Mouse (Mus musculus) kidney, postnatal 0 days (tissue): Measurements from ENCODE around the gene Rpp14. TPM values are rescaled to one million over a fixed set of nuclear protein-coding genes. Genes with fewer than 3 reads are reported as not detected.

Experiments used
- ATAC-seq: fragments of 200-750 bp; cut with Nextera tagmentation; replicated peaks from 2 replicates; pipeline ENCODE4 v1.8.0; 2017; ENCODE audit warnings: low read depth, moderate number of reproducible peaks, moderate TSS enrichment, moderate library complexity; ENCODE audit not compliant: low FRiP score
- DNase-seq: peaks from one replicate; pipeline ENCODE4 v3.0.0-alpha.2; 2016; ENCODE audit warnings: low spot score
- H3K27ac ChIP-seq: fragments of 300-500 bp; sonication (generic); 2 replicates; pipeline ENCODE4 v1.5.1; 2014; ENCODE audit warnings: mild to moderate bottlenecking
- H3K27me3 ChIP-seq: fragments of 300-500 bp; sonication (generic); 2 replicates; pipeline ENCODE4 v1.6.1; 2014; ENCODE audit warnings: low read length, mixed read lengths; ENCODE audit not compliant: insufficient read depth
- H3K36me3 ChIP-seq: fragments of 300-500 bp; sonication (generic); 2 replicates; pipeline ENCODE4 v1.6.1; 2014; ENCODE audit warnings: low read length, mixed read lengths; ENCODE audit not compliant: insufficient read depth
- H3K4me1 ChIP-seq: fragments of 300-500 bp; sonication (generic); replicated peaks from 2 replicates; pipeline ENCODE4 v1.6.1; 2014; ENCODE audit warnings: antibody characterized with exemption, low read length, mixed read lengths; ENCODE audit not compliant: insufficient read depth
- H3K4me2 ChIP-seq: fragments of 300-500 bp; sonication (generic); 2 replicates; pipeline ENCODE4 v1.6.1; 2014; ENCODE audit warnings: mild to moderate bottlenecking, low read length, moderate library complexity, mixed read lengths
- H3K4me3 ChIP-seq: fragments of 300-500 bp; sonication (generic); replicated peaks from 2 replicates; pipeline ENCODE4 v1.5.1; 2014; ENCODE audit warnings: low read depth, low read length
- H3K9ac ChIP-seq: fragments of 300-500 bp; sonication (generic); 2 replicates; pipeline ENCODE4 v1.6.1; 2014; ENCODE audit warnings: low read depth, low read length
- H3K9me3 ChIP-seq: fragments of 300-500 bp; sonication (generic); replicated peaks from 2 replicates; pipeline ENCODE4 v1.6.1; 2016; ENCODE audit warnings: low read length, inconsistent platforms, mixed read lengths
- CTCF ChIP-seq: IDR thresholded peaks from 2 replicates; pipeline ENCODE4 v1.5.1; 2016; ENCODE audit warnings: antibody characterized with exemption, low read depth, mild to moderate bottlenecking, moderate library complexity
- WGBS: fragments of 180-500 bp; shearing (Covaris S2); extraction: QIAGEN DNeasy Blood & Tissue Kit; methylation state at CpG from one replicate; pipeline ENCODE4 v1.1.7; 2014; 5-methylcytosine and 5-hydroxymethylcytosine counted together
- polyA plus RNA-seq: library from polyadenylated mRNA; unstranded; fragments of >200 nt; fragmentation: Nextera tagmentation; extraction: Ambion mirVana; gene quantifications from 2 replicates; pipeline ENCODE4 v1.2.1, GENCODE M21; 2015

Rpp14 gene
- polyA plus RNA-seq, 1 experiment from 2014 or later: 58.9 TPM

DNA sequence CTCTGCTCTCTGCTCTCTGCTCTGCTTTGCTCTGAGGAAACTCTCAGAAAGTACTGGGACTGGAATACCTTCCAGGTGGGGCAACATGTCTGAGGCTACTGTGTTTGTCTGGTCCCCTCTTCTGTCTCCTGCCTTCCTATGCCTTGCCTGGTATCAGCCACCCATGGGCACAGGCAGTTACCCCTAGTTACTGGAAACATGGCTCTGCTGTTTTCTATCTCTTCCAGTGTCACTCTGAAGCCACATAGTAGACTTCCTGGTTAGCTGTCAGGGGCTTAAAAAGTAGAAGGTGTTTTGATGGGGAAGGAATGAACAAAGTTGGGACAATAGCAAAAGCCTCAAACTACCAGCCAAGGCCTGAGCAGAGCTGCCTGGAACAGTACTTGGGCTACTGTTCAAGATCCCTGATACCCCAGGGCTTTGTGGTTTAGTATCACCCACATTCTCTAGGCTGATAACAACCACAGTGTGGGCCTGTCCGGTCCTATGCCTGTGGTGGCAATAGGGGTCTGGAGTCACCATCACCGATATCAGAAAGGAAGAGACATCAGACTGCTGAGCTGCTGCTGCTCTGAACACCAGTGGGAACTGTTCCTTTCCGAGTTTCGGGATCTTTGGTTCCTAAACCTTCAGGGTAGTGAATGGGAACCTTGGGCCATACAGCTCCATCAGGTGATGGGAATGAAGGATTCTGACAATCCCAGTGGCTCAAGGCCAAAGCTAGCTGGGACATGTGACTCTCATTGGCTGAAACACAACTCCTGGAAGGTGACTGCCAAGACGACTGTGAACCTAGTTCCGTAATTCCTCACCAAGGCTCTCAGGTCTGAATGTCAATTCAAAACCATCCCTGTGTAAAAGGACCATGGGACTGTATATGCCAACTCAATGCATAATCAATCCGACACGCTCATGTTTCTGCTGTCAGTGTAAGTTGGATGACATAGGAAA lies 16.1 kb upstream of the Rpp14 start:
- Histone ChIP-seq H3K36me3 (no peaks in the 10 kb centered on the region), H3K4me3 (no peak overlapping the region), H3K27ac (no peak overlapping the region), H3K27me3 (no peaks in the 10 kb centered on the region), H3K9me3 (no peaks in the 10 kb centered on the region), H3K4me1 (no peaks in the 10 kb centered on the region), H3K9ac (no peak overlapping the region), H3K4me2 (no peak overlapping the region)
- no peak for TF ChIP-seq CTCF
- WGBS: 88% methylated on average over 8 of the region's 8 CpGs
- DNase-seq: no peak
- ATAC-seq: no peak

GRCm38 (mm10) chr14:8080718-8081117 lies 551 bp downstream of the Rpp14 start:
- H3K4me1 ChIP-seq: 0 out of 2 replicates have a peak, but pooled peaks cover 9% of the 10 kb centered on the region
- TF ChIP-seq CTCF: no peak
- 1% methylated on average over 11 of the region's 11 CpGs for WGBS
- peak; percentile 58 for ATAC-seq
- H3K4me2 ChIP-seq: peak overlapping the region; percentile 79
- no peaks in the 10 kb centered on the region for H3K9me3 ChIP-seq
- peak; percentile 58 for DNase-seq
- peak overlapping the region; percentile 70 for H3K4me3 ChIP-seq
- peak overlapping the region; percentile 99 for H3K27ac ChIP-seq
- peaks cover 15% of the 10 kb centered on the region for H3K36me3 ChIP-seq
- H3K9ac ChIP-seq: peak overlapping the region; percentile 77
- no peaks in the 10 kb centered on the region for H3K27me3 ChIP-seq

- no peak overlapping the region for H3K4me3 ChIP-seq
- no peaks in the 10 kb centered on the region for H3K27me3 ChIP-seq
- no peak overlapping the region for H3K27ac ChIP-seq
- DNase-seq (no peak), ATAC-seq (no peak)
- no peak for TF ChIP-seq CTCF
- no peak overlapping the region for H3K4me2 ChIP-seq
- H3K9ac ChIP-seq: no peak overlapping the region
- H3K9me3 ChIP-seq: no peaks in the 10 kb centered on the region
- H3K4me1 ChIP-seq: 0 out of 2 replicates have a peak, but pooled peaks cover 9% of the 10 kb centered on the region
- WGBS: 91% methylated on average over 1 of the region's 1 CpGs
- peaks cover 29% of the 10 kb centered on the region for H3K36me3 ChIP-seq
Measured at GRCm38 (mm10) chr14:8082949-8083348, 2.8 kb downstream of the Rpp14 start.

DNA sequence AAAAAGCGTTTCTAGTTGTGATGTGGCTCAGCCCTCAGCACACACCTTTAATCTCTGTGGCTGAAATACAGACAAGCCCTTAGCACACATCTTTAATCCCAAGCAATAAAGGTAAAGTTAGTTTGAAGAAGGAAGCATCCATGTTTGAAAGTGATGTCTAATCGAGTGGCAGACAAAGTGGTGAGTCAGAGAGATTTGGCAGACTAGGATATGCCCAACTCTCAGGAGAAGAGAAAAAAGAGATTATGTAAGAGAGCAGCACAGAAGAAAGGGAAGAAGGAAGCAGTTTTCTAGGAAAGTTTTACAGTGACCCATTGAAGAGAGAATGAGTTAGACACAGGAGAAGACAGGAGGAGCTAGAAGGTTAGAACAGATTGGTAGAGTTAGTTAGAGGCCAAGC lies 8.8 kb downstream of the Rpp14 start:
- H3K4me2 ChIP-seq: no peak overlapping the region
- H3K36me3 ChIP-seq: peaks cover 42% of the 10 kb centered on the region
- no peaks in the 10 kb centered on the region for H3K27me3 ChIP-seq
- WGBS: 86% methylated on average over 2 of the region's 2 CpGs
- H3K27ac ChIP-seq: no peak overlapping the region
- no peak overlapping the region for H3K9ac ChIP-seq
- no peak overlapping the region for H3K4me3 ChIP-seq
- ATAC-seq: no peak
- no peak for TF ChIP-seq CTCF
- no peaks in the 10 kb centered on the region for H3K9me3 ChIP-seq
- H3K4me1 ChIP-seq: no peaks in the 10 kb centered on the region
- no peak for DNase-seq

DNA sequence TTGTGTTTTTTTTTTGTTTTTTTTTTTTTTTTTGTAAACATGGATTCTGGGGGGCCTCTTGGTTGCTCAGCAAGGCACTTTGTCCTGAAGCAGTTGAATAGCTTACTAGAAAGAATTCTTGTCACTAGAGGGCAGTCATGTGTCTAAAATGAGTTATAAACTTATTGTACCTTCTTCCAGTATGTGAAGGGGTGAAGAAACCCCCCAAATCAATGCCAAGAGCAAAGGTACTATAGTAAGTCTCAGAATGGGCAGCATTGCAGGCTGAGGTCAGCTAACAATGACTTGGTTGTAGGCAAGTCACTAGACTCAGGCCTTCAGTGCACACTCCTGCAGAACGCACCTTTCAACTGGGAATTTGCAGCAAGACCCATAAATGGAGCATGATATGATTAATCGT lies 12.4 kb downstream of the Rpp14 start:
- H3K9ac ChIP-seq: no peak overlapping the region
- H3K4me3 ChIP-seq: no peak overlapping the region
- H3K36me3 ChIP-seq: peaks cover 18% of the 10 kb centered on the region
- DNase-seq (peak; percentile 83), ATAC-seq (no peak)
- no peaks in the 10 kb centered on the region for H3K27me3 ChIP-seq
- TF ChIP-seq CTCF: peak; percentile 69
- H3K4me1 ChIP-seq: no peaks in the 10 kb centered on the region
- no peaks in the 10 kb centered on the region for H3K9me3 ChIP-seq
- H3K4me2 ChIP-seq: no peak overlapping the region
- H3K27ac ChIP-seq: no peak overlapping the region
- WGBS: 85% methylated on average over 2 of the region's 2 CpGs

GRCm38 (mm10) chr14:8093427-8093826 lies 13.3 kb downstream of the Rpp14 start:
- 55% methylated on average over 5 of the region's 5 CpGs for WGBS
- Histone ChIP-seq H3K4me1 (no peaks in the 10 kb centered on the region), H3K36me3 (peaks cover 14% of the 10 kb centered on the region), H3K27me3 (no peaks in the 10 kb centered on the region), H3K4me3 (no peak overlapping the region), H3K4me2 (no peak overlapping the region), H3K27ac (no peak overlapping the region), H3K9ac (no peak overlapping the region), H3K9me3 (no peaks in the 10 kb centered on the region)
- no peak for TF ChIP-seq CTCF
- DNase-seq (no peak), ATAC-seq (no peak)
